Mouse (Mus musculus) heart, adult 9 months (tissue): ENCODE data around the gene 4930564D02Rik.

ENCODE experiments used
- DNase-seq, 2 experiments: peaks; one replicate each; pipeline ENCODE4 v3.0.0; 2022; ENCODE audit warnings: low spot score in 2 of 2

Gene 4930564D02Rik

GRCm38 (mm10) chr3:105113859-105114258 is 47.2 kb downstream of the 4930564D02Rik start:
- DNase-seq = no peak

- peak; percentile 48 to 51 for DNase-seq
Observed at GRCm38 (mm10) chr3:105114269-105114668, 47.6 kb downstream of the 4930564D02Rik start.

GRCm38 (mm10) chr3:105116596-105116995 is 50.0 kb downstream of the 4930564D02Rik start:
- peak; percentile 44 to 47 for DNase-seq

DNA sequence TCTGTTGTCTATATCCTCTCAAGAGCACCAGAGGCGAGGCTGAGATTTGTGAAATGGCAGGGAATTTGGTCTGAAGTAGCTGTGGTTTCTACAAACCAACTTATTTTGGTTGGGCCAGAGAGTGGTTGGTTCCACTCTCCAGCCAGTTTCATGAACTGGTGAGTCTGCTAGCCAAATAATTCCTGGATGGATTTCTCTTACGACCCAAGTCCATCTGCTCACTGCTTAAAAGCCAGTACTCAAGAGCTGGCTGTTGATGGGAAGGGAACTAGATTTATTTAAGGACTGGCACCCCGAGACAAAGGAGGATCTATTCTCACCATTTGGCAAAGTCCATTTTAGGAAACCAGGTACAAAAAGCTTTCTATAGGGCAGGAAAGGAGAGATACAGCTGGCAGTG is 57.1 kb downstream of the 4930564D02Rik start:
- no peak for DNase-seq

DNA sequence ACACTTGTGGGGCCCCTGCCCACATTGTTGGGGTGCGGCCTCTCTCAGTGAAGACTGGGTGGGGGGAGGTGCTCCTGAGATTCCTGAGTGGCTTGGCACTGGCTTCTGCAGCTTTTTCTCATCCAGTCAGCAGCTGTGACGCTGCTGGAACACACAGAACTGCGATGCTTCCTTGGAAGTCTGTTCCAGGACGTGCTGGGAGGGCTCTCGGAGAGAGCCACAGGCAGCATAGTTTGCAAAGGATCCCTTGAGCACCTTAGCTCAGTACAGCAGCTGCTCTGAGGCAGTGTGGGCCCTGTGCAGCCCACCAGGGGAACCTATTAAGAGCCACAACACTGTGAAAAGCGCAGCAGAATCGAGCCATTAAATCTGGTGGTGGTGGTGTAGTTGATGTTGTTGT is 61.2 kb downstream of the 4930564D02Rik start:
- no peak for DNase-seq
